Mouse (Mus musculus) liver, postnatal 0 days (tissue): ENCODE data around the gene Agfg1.

Experiments
- CTCF ChIP-seq: sonication (generic); IDR thresholded peaks from 2 replicates; pipeline ENCODE4 v1.5.1; 2016; ENCODE audit warnings: antibody characterized with exemption, low read depth
- EP300 ChIP-seq: IDR thresholded peaks from 2 replicates; pipeline ENCODE4 v1.6.1; 2016; ENCODE audit warnings: antibody characterized with exemption, low read depth, mild to moderate bottlenecking

DNA sequence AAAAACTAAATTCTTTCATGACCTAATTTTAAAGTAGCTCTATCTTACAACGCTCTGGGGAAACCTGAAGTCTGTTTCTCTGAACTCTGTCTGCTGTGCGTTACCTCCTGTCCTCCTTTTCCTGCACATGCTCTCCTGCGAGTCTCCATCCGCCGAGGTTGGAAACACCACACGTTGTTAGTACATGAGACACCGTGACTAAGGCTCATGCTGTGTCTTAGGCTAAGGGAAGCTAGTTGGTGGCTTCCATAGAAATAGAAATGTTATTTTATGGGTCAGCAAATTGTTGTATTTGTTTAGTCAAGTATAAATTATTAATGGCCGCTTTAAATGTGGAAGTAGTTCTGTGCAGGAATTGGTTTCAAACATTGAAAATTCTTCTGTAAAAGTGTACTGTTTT is 40.9 kb downstream of the Agfg1 start:
- TF ChIP-seq CTCF (no peak), EP300 (no peak)
